Mouse (Mus musculus) liver, embryonic 11.5 days (tissue): ENCODE data around the gene Nhsl2. TPM values are rescaled to one million over a fixed set of nuclear protein-coding genes. Genes with fewer than 3 reads are reported as not detected.

Experiments used
- ATAC-seq: fragments of 200-750 bp; cut with Nextera tagmentation; replicated peaks from 2 replicates; pipeline ENCODE4 v1.8.0; 2017; ENCODE audit warnings: moderate number of reproducible peaks, mild to moderate bottlenecking, moderate TSS enrichment, moderate library complexity; ENCODE audit not compliant: low FRiP score
- DNase-seq: peaks from one replicate; pipeline ENCODE4 v3.0.0-alpha.2; 2017; ENCODE audit warnings: low spot score
- H3K27ac ChIP-seq: fragments of 300-500 bp; sonication (generic); 2 replicates; pipeline ENCODE4 v1.5.1; 2014; ENCODE audit warnings: mild to moderate bottlenecking, low read depth, low read length, control low read depth
- H3K27me3 ChIP-seq: fragments of 300-500 bp; sonication (generic); replicated peaks from 2 replicates; pipeline ENCODE4 v1.6.1; 2014; ENCODE audit warnings: low read length, mixed read lengths; ENCODE audit not compliant: control insufficient read depth, insufficient read depth
- H3K36me3 ChIP-seq: fragments of 300-500 bp; sonication (generic); 2 replicates; pipeline ENCODE4 v1.6.1; 2014; ENCODE audit warnings: mild to moderate bottlenecking, low read length, moderate library complexity, mixed read lengths; ENCODE audit not compliant: control insufficient read depth, insufficient read depth
- H3K4me1 ChIP-seq: fragments of 300-500 bp; sonication (generic); replicated peaks from 2 replicates; pipeline ENCODE4 v1.6.1; 2014; ENCODE audit warnings: low read length, mixed read lengths; ENCODE audit not compliant: control insufficient read depth, insufficient read depth
- H3K4me2 ChIP-seq: fragments of 300-500 bp; sonication (generic); 2 replicates; pipeline ENCODE4 v1.6.1; 2014; ENCODE audit warnings: mild to moderate bottlenecking, control low read depth, moderate library complexity
- H3K4me3 ChIP-seq: fragments of 300-500 bp; sonication (generic); 2 replicates; pipeline ENCODE4 v1.5.1; 2014; ENCODE audit warnings: low read depth, low read length, control low read depth
- H3K9ac ChIP-seq: fragments of 300-500 bp; sonication (generic); 2 replicates; pipeline ENCODE4 v1.6.1; 2014; ENCODE audit warnings: low read depth, low read length, control low read depth
- H3K9me3 ChIP-seq: fragments of 300-500 bp; sonication (generic); 2 replicates; pipeline ENCODE4 v1.6.1; 2016; ENCODE audit warnings: low read length, inconsistent platforms, mixed read lengths; ENCODE audit not compliant: control insufficient read depth
- WGBS: fragments of 180-500 bp; shearing (Covaris S2); extraction: QIAGEN DNeasy Blood & Tissue Kit; methylation state at CpG from one replicate; pipeline ENCODE4 v1.1.7; 2014; 5-methylcytosine and 5-hydroxymethylcytosine counted together
- microRNA-seq: library from miRNA; unstranded; fragments of <30 nt; microRNA quantifications from one replicate; pipeline ENCODE4, GENCODE M21; 2017; ENCODE audit warnings: borderline number of aligned reads
- polyA plus RNA-seq: library from polyadenylated mRNA; unstranded; fragments of >200 nt; fragmentation: Nextera tagmentation; extraction: Ambion mirVana; gene quantifications from 2 replicates; pipeline ENCODE4 v1.2.1, GENCODE M21; 2014

The Nhsl2 gene
- polyA plus RNA-seq, 1 experiment from 2014 or later = 9.0 TPM

DNA sequence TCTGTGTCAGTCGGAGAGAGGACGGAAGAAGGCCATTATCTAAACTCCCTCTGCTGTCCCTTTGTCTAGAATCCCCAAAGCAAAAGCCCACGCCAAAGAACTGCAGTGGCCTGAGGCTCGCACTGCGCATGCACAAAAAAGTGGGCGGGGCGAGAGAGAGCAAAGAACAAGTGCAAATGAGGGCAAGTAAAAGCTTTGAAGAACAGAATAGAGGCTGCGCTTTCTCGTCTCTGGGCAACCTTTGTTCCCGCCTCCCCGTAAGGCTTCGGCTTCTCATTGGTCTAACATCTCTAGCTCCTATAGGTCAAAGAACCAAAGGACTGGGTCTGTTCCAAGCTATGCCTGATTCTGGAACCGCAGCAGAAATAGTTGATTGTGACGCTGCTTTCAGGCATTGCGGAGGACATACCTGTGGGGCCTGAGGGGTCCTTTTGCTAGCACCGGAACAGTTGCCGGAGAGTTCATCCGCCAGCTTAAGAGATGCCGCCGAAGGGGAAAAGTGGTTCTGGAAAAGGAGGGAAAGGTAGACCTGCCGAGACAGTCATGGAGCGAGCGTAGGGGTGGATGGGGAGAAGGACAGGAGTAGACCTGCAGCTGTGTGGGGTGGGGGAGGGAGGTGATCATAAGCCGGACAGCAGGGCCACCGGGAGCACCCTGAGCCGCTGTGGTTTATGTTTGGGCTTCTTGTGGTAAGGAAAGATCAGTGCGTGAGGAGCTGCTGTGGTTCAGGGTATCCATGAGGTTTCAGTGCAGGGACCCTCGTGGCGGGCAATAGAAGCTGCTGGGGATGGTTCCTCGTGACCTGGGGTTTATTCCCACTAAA, 270.1 kb downstream of the Nhsl2 start, which contains the start of gene Pin4:
Pin4 (plus strand) TSS at position 406 of the 823 bp plus-strand sequence.
- H3K27me3 ChIP-seq = peaks cover 8% of the 10 kb centered on the region
- H3K4me1 ChIP-seq = no peaks in the 10 kb centered on the region
- peak within 1 kb of the TSS; percentile 68 for H3K9ac ChIP-seq
- H3K4me3 ChIP-seq = peak within 1 kb of the TSS; percentile 75
- DNase-seq (peak; percentile 78), ATAC-seq (peak; percentile 100)
- no peak within 1 kb of the TSS; the same call in 1 of the 2 replicates for H3K27ac ChIP-seq
- no peaks in the 10 kb centered on the region; the same call in 1 of the 2 replicates for H3K36me3 ChIP-seq
- peak within 1 kb of the TSS; percentile 68 for H3K4me2 ChIP-seq
- H3K9me3 ChIP-seq = no peaks in the 10 kb centered on the region
- WGBS = 14% methylated on average over 30 of the region's 30 CpGs

- Histone ChIP-seq H3K4me2 (no peak overlapping the region), H3K27me3 (peaks cover 8% of the 10 kb centered on the region), H3K9ac (no peak overlapping the region), H3K27ac (no peak overlapping the region), H3K36me3 (peaks cover 2% of the 10 kb centered on the region; the same call in 1 of the 2 replicates), H3K9me3 (no peaks in the 10 kb centered on the region), H3K4me3 (no peak overlapping the region), H3K4me1 (no peaks in the 10 kb centered on the region)
- no peak for DNase-seq
- no peak for ATAC-seq
- WGBS = 81% methylated on average over 2 of the region's 2 CpGs
Observed at GRCm38 (mm10) chrX:102121321-102121720, 272.1 kb downstream of the Nhsl2 start.

DNA sequence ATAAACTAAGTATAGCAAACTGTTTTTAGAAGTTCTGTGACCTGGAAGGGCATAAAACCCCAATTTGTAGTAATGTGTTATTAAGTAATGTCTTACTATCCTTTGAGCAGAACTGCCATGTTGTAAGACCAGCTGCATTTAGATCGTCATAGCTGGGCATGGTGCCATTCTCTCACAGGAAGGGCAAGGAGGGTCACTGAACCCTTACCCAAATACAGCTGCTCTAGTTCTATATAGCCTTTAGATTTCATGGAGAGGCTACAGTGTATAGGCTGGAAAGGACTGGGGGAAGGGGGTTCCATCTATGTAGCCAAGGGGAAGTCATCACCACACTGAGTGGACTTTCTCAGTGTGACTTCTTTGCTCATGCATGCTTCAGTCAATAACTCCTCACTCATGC, 292.0 kb downstream of the Nhsl2 start:
- 94% methylated on average over 1 of the region's 1 CpGs for WGBS
- Histone ChIP-seq H3K9ac (no peak overlapping the region), H3K27me3 (no peaks in the 10 kb centered on the region), H3K4me2 (no peak overlapping the region), H3K27ac (no peak overlapping the region), H3K4me1 (no peaks in the 10 kb centered on the region), H3K4me3 (no peak overlapping the region), H3K9me3 (no peaks in the 10 kb centered on the region), H3K36me3 (peaks cover 3% of the 10 kb centered on the region; the same call in 1 of the 2 replicates)
- ATAC-seq = no peak
- no peak for DNase-seq

Small RNAs within 50 kb of the gene (microRNA-seq; reads per million reads assigned to microRNA genes)
- gene Gm27843 = not detected

Other genes starting within 250 kb of the Nhsl2 start
- 128 TPM in 2 replicates for gene Ogt, start 209.3 kb upstream of the Nhsl2 start, polyA plus RNA-seq
- gene Cxcr3, start 115.1 kb upstream of the Nhsl2 start, polyA plus RNA-seq = 0.27 TPM in 2 replicates
- gene Gm4779, start 55.0 kb upstream of the Nhsl2 start, polyA plus RNA-seq = 0.45 and 0.64 TPM in 2 replicates
- gene 8030474K03Rik, start 54.7 kb upstream of the Nhsl2 start, polyA plus RNA-seq = 0.23 and 1.1 TPM in 2 replicates
- 0.34 and 0.47 TPM in 2 replicates for gene Rtl5, start 221.9 kb downstream of the Nhsl2 start, polyA plus RNA-seq